Mouse (Mus musculus): ENCODE data around the gene Fas.

The Fas gene

DNA sequence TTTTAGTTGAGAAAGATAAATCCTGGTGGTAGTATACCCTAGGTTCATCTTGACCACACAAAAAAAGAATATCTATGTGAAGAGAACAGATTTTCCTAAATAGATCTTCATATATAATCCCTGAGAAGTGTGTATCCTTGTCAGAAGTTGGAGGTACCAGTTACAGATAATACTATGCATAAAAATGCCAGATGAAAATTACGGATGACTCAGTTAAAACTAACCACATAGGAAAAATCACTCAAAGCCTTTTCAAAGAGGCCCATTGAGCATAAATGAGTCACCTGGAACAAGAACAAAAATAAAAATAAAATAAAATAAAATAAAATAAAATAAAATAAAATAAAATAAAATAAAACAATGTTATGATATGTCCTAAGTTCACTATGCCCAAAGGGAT lies 72.2 kb downstream of the Fas start:
- no peak for DNase-seq (ENCODE audit: low spot score in 2 of 2)

DNA sequence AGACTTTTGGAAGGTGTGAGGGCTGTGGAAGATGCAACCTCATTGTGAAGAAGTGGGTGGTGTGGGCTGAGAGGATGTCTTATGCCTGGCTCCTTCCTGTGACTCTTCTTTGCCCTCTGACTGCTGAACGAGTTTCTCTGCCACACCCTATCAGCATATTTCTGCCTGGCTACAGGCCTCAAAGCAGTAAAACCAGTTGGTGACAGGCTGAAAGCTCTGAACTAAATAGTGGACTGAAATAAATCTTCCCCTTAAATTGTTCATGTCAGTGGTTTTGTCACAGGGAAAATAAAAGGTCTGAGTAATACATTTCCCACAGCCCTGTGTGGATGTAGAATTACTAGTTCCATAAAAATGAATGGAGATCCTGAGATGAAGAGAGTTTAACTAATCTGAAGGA lies 79.1 kb downstream of the Fas start:
- DNase-seq (ENCODE audit: low spot score in 2 of 2): peak; percentile 24 to 59

GRCm38 (mm10) chr19:34370397-34370796 lies 79.9 kb downstream of the Fas start:
- no peak for DNase-seq (ENCODE audit: low spot score in 2 of 2)
